Mouse (Mus musculus) macrophage (primary cell): ENCODE measurements around the gene Hist1h3b. TPM values are rescaled to one million over a fixed set of nuclear protein-coding genes. Genes with fewer than 3 reads are reported as not detected.
"Not testable (repeated sequence)": the region's sequence is repeated elsewhere in the genome, so short reads cannot be mapped to it uniquely, and the experiment has no call there.

ENCODE experiments used
- H3K27ac ChIP-seq: fragments of 350-480 bp; formaldehyde crosslinking; 2 replicates; pipeline ENCODE4 v1.9.0; 2021
- H3K36me3 ChIP-seq: fragments of 350-480 bp; formaldehyde crosslinking; 2 replicates; pipeline ENCODE4 v1.9.0; 2021; ENCODE audit errors: inconsistent target
- H3K4me3 ChIP-seq: fragments of 350-480 bp; formaldehyde crosslinking; 2 replicates; pipeline ENCODE4 v1.9.0; 2021; ENCODE audit errors: inconsistent target
- H3K79me2 ChIP-seq: fragments of 350-480 bp; formaldehyde crosslinking; 2 replicates; pipeline ENCODE4 v1.9.0; 2021; ENCODE audit errors: inconsistent target
- WGBS: methylation state at CpG from one replicate; pipeline ENCODE4 v1.1.7; 2026; ENCODE audit warnings: inconsistent platforms; ENCODE audit not compliant: missing documents; 5-methylcytosine and 5-hydroxymethylcytosine counted together
- polyA plus RNA-seq: library from polyadenylated mRNA; stranded (reverse); fragments of 250-400 nt; gene quantifications from 3 replicates; pipeline ENCODE4 v1.2.4, GENCODE M21; 2018; ENCODE audit warnings: inconsistent platforms
- total RNA-seq, 78 experiments: library from RNA; depleted of rRNA; stranded (reverse); fragments of 250-400 nt; gene quantifications; 1 replicate in 9 of 78; 2 replicates in 24 of 78; 3 replicates in 43 of 78; 4 replicates in 2 of 78; pipeline ENCODE4 v1.2.4; 2018; ENCODE audit warnings: inconsistent platforms in 56 of 78

Gene Hist1h3b
- 10 to 100 TPM in 1 of 26 experiments, 1 to 10 TPM in 2, not detected in 23; 2.2 to 11.6 (median 4.5) TPM for total RNA-seq (2018; cell fraction: chromatin; rRNA removed)
- total RNA-seq (2018; cell fraction: cytosol; rRNA removed): 10 to 100 TPM in 15 of 26 experiments, 1 to 10 TPM in 11; 2.2 to 40.1 (median 11.7) TPM
- 10 to 100 TPM in 1 of 26 experiments, 1 to 10 TPM in 15, not detected in 10; 1.2 to 19.8 (median 2.5) TPM for total RNA-seq (2018; cell fraction: nucleus; rRNA removed)
- not detected in 3 replicates for polyA plus RNA-seq

- not testable (repeated sequence) for H3K36me3 ChIP-seq, H3K79me2 ChIP-seq
- Histone ChIP-seq H3K27ac (peak within 1 kb of the TSS; percentile 80), H3K4me3 (peak within 1 kb of the TSS; percentile 14)
- 3% methylated on average over 12 of the region's 47 CpGs for WGBS
Observed at GRCm38 (mm10) chr13:23752067-23752741, at the start of gene Hist1h3b. Gene Hist1h3b (plus strand): TSS chr13:23752267.

- peak overlapping the region; percentile 38; the same call in 1 of the 2 replicates for H3K27ac ChIP-seq
- not testable (repeated sequence) for H3K79me2 ChIP-seq, H3K36me3 ChIP-seq, H3K4me3 ChIP-seq
- 29% methylated on average over 1 of the region's 2 CpGs for WGBS
Observed at GRCm38 (mm10) chr13:23702801-23703200, 49.3 kb upstream of the Hist1h3b start.

GRCm38 (mm10) chr13:23705751-23706356 lies 46.2 kb upstream of the Hist1h3b start:
- H3K4me3 ChIP-seq: no peak overlapping the region
- 60% methylated on average over 7 of the region's 7 CpGs for whole genome bisulfite sequencing
- H3K79me2 ChIP-seq: peaks cover 5% of the 10 kb centered on the region; the same call in 1 of the 2 replicates
- H3K27ac ChIP-seq: peak overlapping the region; percentile 45
- peaks cover 15% of the 10 kb centered on the region; the same call in 1 of the 2 replicates for H3K36me3 ChIP-seq

- Histone ChIP-seq H3K79me2 (peaks cover 5% of the 10 kb centered on the region; the same call in 1 of the 2 replicates), H3K36me3 (peaks cover 15% of the 10 kb centered on the region; the same call in 1 of the 2 replicates), H3K4me3 (no peak overlapping the region), H3K27ac (peak overlapping the region; percentile 45)
- WGBS: 96% methylated on average over 12 of the region's 12 CpGs
Observed at GRCm38 (mm10) chr13:23706771-23707170, 45.3 kb upstream of the Hist1h3b start.

GRCm38 (mm10) chr13:23708041-23708440 lies 44.0 kb upstream of the Hist1h3b start:
- Histone ChIP-seq H3K4me3 (no peak overlapping the region), H3K79me2 (peaks cover 5% of the 10 kb centered on the region; the same call in 1 of the 2 replicates), H3K36me3 (peaks cover 15% of the 10 kb centered on the region; the same call in 1 of the 2 replicates), H3K27ac (no peak overlapping the region)
- 78% methylated on average over 4 of the region's 4 CpGs for WGBS

GRCm38 (mm10) chr13:23708654-23709053 lies 43.4 kb upstream of the Hist1h3b start:
- Histone ChIP-seq H3K36me3 (peaks cover 15% of the 10 kb centered on the region; the same call in 1 of the 2 replicates), H3K4me3 (no peak overlapping the region), H3K27ac (no peak overlapping the region), H3K79me2 (peaks cover 5% of the 10 kb centered on the region; the same call in 1 of the 2 replicates)
- WGBS: 92% methylated on average over 3 of the region's 4 CpGs

- 39% methylated on average over 13 of the region's 15 CpGs for WGBS
- Histone ChIP-seq H3K4me3 (peak overlapping the region; percentile 51), H3K36me3 (peaks cover 10% of the 10 kb centered on the region; the same call in 1 of the 2 replicates), H3K27ac (peak overlapping the region; percentile 64), H3K79me2 (peaks cover 5% of the 10 kb centered on the region; the same call in 1 of the 2 replicates)
Observed at GRCm38 (mm10) chr13:23709714-23710373, 42.2 kb upstream of the Hist1h3b start.

GRCm38 (mm10) chr13:23710374-23711089 lies 41.5 kb upstream of the Hist1h3b start, which contains the start of gene Hfe:
Gene Hfe (minus strand): TSS chr13:23710854.
- peak within 1 kb of the TSS; percentile 64 for H3K27ac ChIP-seq
- peaks cover 10% of the 10 kb centered on the region; the same call in 1 of the 2 replicates for H3K36me3 ChIP-seq
- peak within 1 kb of the TSS; percentile 51 for H3K4me3 ChIP-seq
- H3K79me2 ChIP-seq: peaks cover 5% of the 10 kb centered on the region; the same call in 1 of the 2 replicates
- 1% methylated on average over 17 of the region's 17 CpGs for WGBS

- H3K79me2 ChIP-seq: no peaks in the 10 kb centered on the region
- 25% methylated on average over 5 of the region's 5 CpGs for WGBS
- no peak overlapping the region for H3K4me3 ChIP-seq
- H3K36me3 ChIP-seq: no peaks in the 10 kb centered on the region
- H3K27ac ChIP-seq: no peak overlapping the region; the same call in 1 of the 2 replicates
Observed at GRCm38 (mm10) chr13:23716261-23717042, 35.6 kb upstream of the Hist1h3b start.

GRCm38 (mm10) chr13:23717176-23717575 lies 34.9 kb upstream of the Hist1h3b start:
- WGBS: 59% methylated on average over 11 of the region's 11 CpGs
- Histone ChIP-seq H3K4me3 (no peak overlapping the region), H3K79me2 (no peaks in the 10 kb centered on the region), H3K36me3 (no peaks in the 10 kb centered on the region), H3K27ac (peak overlapping the region; percentile 52)

GRCm38 (mm10) chr13:23717593-23718245 lies 34.3 kb upstream of the Hist1h3b start:
- H3K4me3 ChIP-seq, H3K79me2 ChIP-seq, H3K36me3 ChIP-seq: not testable (repeated sequence)
- H3K27ac ChIP-seq: peak overlapping the region; percentile 52
- WGBS: 16% methylated on average over 2 of the region's 2 CpGs

- H3K36me3 ChIP-seq: no peaks in the 10 kb centered on the region
- no peak overlapping the region for H3K27ac ChIP-seq
- 97% methylated on average over 4 of the region's 4 CpGs for WGBS
- H3K4me3 ChIP-seq: no peak overlapping the region
- no peaks in the 10 kb centered on the region for H3K79me2 ChIP-seq
Observed at GRCm38 (mm10) chr13:23724239-23724638, 27.8 kb upstream of the Hist1h3b start.

- H3K27ac ChIP-seq: no peak overlapping the region
- WGBS: no CpG with 5 or more reads among the region's 1 CpGs
- H3K79me2 ChIP-seq: no peaks in the 10 kb centered on the region
- H3K4me3 ChIP-seq: no peak overlapping the region
- no peaks in the 10 kb centered on the region for H3K36me3 ChIP-seq
Observed at GRCm38 (mm10) chr13:23725213-23725612, 26.9 kb upstream of the Hist1h3b start.
